Mouse (Mus musculus) limb, embryonic 12.5 days (tissue): ENCODE results near the gene Zdhhc1. TPM values are rescaled to one million over a fixed set of nuclear protein-coding genes. Genes with fewer than 3 reads are reported as not detected.

Experiments used
- ATAC-seq: fragments of 200-750 bp; cut with Nextera tagmentation; 2 replicates; pipeline ENCODE4 v1.8.0; 2017; ENCODE audit warnings: low read depth, moderate TSS enrichment; ENCODE audit not compliant: insufficient number of reproducible peaks, insufficient read depth, low FRiP score, low TSS enrichment
- H3K27ac ChIP-seq: fragments of 300-500 bp; sonication (generic); 2 replicates; pipeline ENCODE4 v1.5.1; 2016; ENCODE audit warnings: mild to moderate bottlenecking, moderate library complexity
- H3K27me3 ChIP-seq: fragments of 300-500 bp; sonication (generic); 2 replicates; pipeline ENCODE4 v1.6.1; 2016; ENCODE audit warnings: mild to moderate bottlenecking, moderate library complexity
- H3K36me3 ChIP-seq: fragments of 300-500 bp; sonication (generic); 2 replicates; pipeline ENCODE4 v1.6.1; 2016; ENCODE audit warnings: mild to moderate bottlenecking, moderate library complexity
- H3K4me1 ChIP-seq: fragments of 300-500 bp; sonication (generic); replicated peaks from 2 replicates; pipeline ENCODE4 v1.6.1; 2016
- H3K4me2 ChIP-seq: fragments of 300-500 bp; sonication (generic); 2 replicates; pipeline ENCODE4 v1.6.1; 2016; ENCODE audit warnings: mild to moderate bottlenecking, moderate library complexity
- H3K4me3 ChIP-seq: fragments of 300-500 bp; sonication (generic); replicated peaks from 2 replicates; pipeline ENCODE4 v1.5.1; 2016; ENCODE audit warnings: mild to moderate bottlenecking
- H3K9ac ChIP-seq: fragments of 300-500 bp; sonication (generic); replicated peaks from 2 replicates; pipeline ENCODE4 v1.6.1; 2016; ENCODE audit warnings: mild to moderate bottlenecking, moderate library complexity
- H3K9me3 ChIP-seq: fragments of 300-500 bp; sonication (generic); 2 replicates; pipeline ENCODE4 v1.6.1; 2016; ENCODE audit warnings: mild to moderate bottlenecking, moderate library complexity
- WGBS: fragments of 180-500 bp; shearing (Covaris S2); methylation state at CpG from one replicate; pipeline ENCODE4 v1.1.7; 2016; 5-methylcytosine and 5-hydroxymethylcytosine counted together
- polyA plus RNA-seq: library from polyadenylated mRNA; unstranded; fragments of >200 nt; fragmentation: Nextera tagmentation; extraction: Ambion mirVana; gene quantifications from 2 replicates; pipeline ENCODE4 v1.2.1, GENCODE M21; 2016

The Zdhhc1 gene
- polyA plus RNA-seq, 1 experiment from 2014 or later = 34.8 TPM

- Histone ChIP-seq H3K9me3 (no peaks in the 10 kb centered on the region), H3K4me1 (peaks cover 63% of the 10 kb centered on the region), H3K4me2 (peak overlapping the region; percentile 40), H3K27me3 (peaks cover 6% of the 10 kb centered on the region; the same call in 1 of the 2 replicates), H3K27ac (peak overlapping the region; percentile 41), H3K9ac (no peak overlapping the region; the same call in 1 of the 2 replicates), H3K4me3 (peak overlapping the region; percentile 9; the same call in 1 of the 2 replicates), H3K36me3 (no peaks in the 10 kb centered on the region)
- peak; percentile 9; the same call in 1 of the 2 replicates for ATAC-seq
- 11% methylated on average over 12 of the region's 12 CpGs for WGBS
Observed at GRCm38 (mm10) chr8:105516018-105516645, 19.4 kb upstream of the Zdhhc1 start.

GRCm38 (mm10) chr8:105514656-105515055 lies 18.0 kb upstream of the Zdhhc1 start:
- Histone ChIP-seq H3K9ac (0 out of 2 replicates have a peak overlapping the region, but pooled peaks have one; percentile 8), H3K27ac (no peak overlapping the region), H3K4me3 (no peak overlapping the region), H3K4me1 (peaks cover 63% of the 10 kb centered on the region), H3K36me3 (no peaks in the 10 kb centered on the region), H3K27me3 (peaks cover 6% of the 10 kb centered on the region; the same call in 1 of the 2 replicates), H3K9me3 (no peaks in the 10 kb centered on the region), H3K4me2 (no peak overlapping the region)
- no peak for ATAC-seq
- WGBS = 78% methylated on average over 5 of the region's 5 CpGs

- no peak for ATAC-seq
- H3K4me3 ChIP-seq = no peak overlapping the region
- 66% methylated on average over 6 of the region's 6 CpGs for whole genome bisulfite sequencing
- H3K27me3 ChIP-seq = peaks cover 6% of the 10 kb centered on the region; the same call in 1 of the 2 replicates
- no peak overlapping the region for H3K9ac ChIP-seq
- H3K36me3 ChIP-seq = no peaks in the 10 kb centered on the region
- no peak overlapping the region for H3K4me2 ChIP-seq
- H3K27ac ChIP-seq = no peak overlapping the region; the same call in 1 of the 2 replicates
- no peaks in the 10 kb centered on the region for H3K9me3 ChIP-seq
- peaks cover 63% of the 10 kb centered on the region for H3K4me1 ChIP-seq
Observed at GRCm38 (mm10) chr8:105514194-105514593, 17.5 kb upstream of the Zdhhc1 start.

GRCm38 (mm10) chr8:105509997-105510735 lies 13.5 kb upstream of the Zdhhc1 start:
- 22% methylated on average over 12 of the region's 12 CpGs for WGBS
- Histone ChIP-seq H3K9me3 (no peaks in the 10 kb centered on the region), H3K36me3 (no peaks in the 10 kb centered on the region), H3K4me3 (no peak overlapping the region), H3K27me3 (peaks cover 1% of the 10 kb centered on the region; the same call in 1 of the 2 replicates), H3K27ac (peak overlapping the region; percentile 94), H3K4me2 (peak overlapping the region; percentile 36), H3K9ac (no peak overlapping the region), H3K4me1 (peaks cover 55% of the 10 kb centered on the region)
- no peak for ATAC-seq

DNA sequence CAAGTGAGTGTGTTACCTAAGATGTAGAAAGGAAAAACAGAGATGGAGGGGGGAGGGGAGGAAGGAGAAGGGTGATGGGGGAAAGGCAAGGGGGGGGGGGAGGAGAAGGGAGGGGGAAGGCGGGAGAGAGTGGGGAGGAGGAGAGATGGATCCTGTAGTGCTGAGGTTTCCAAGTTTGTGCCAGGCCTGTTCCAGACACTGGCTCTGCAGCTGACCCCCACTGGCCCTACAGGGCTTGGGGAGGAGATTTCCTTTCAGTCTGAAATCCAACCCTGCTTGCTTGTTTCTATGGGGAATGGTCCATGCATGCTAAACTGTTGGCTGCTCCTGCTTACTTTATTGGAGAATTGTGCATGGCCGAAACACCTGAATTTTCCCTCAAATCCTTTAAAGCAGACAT lies 12.1 kb upstream of the Zdhhc1 start:
- Histone ChIP-seq H3K9me3 (no peaks in the 10 kb centered on the region), H3K27ac (peak overlapping the region; percentile 94), H3K4me1 (peaks cover 45% of the 10 kb centered on the region), H3K36me3 (no peaks in the 10 kb centered on the region), H3K9ac (no peak overlapping the region), H3K27me3 (no peaks in the 10 kb centered on the region), H3K4me3 (no peak overlapping the region), H3K4me2 (peak overlapping the region; percentile 36)
- WGBS = 30% methylated on average over 2 of the region's 2 CpGs
- ATAC-seq = peak; percentile 29; the same call in 1 of the 2 replicates

- Histone ChIP-seq H3K36me3 (no peaks in the 10 kb centered on the region), H3K9ac (no peak overlapping the region), H3K4me1 (peaks cover 40% of the 10 kb centered on the region), H3K27me3 (no peaks in the 10 kb centered on the region), H3K4me2 (no peak overlapping the region), H3K27ac (no peak overlapping the region), H3K4me3 (no peak overlapping the region), H3K9me3 (no peaks in the 10 kb centered on the region)
- 81% methylated on average over 6 of the region's 6 CpGs for WGBS
- ATAC-seq = no peak
Observed at GRCm38 (mm10) chr8:105506977-105507376, 10.3 kb upstream of the Zdhhc1 start.

DNA sequence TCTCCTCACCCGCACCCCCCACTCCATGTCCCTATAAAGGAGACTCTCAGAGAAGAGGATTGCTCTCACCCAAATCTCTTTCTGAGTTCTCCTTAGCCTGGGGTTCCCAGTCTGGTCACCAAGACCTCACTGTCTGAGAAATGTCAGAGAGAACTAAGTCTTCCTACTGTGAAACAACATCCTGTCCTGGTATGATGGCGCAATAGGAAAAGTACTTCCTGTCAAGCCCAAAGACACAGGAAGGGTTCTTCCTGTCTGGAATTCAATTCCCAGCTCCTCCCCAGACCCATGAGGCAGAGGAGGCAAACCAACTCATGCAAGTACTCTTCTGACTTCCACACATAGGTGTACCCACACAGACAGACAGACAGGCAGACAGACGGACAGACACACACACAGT lies 7.9 kb upstream of the Zdhhc1 start:
- ATAC-seq = no peak
- H3K36me3 ChIP-seq = no peaks in the 10 kb centered on the region
- 89% methylated on average over 3 of the region's 3 CpGs for WGBS
- no peak overlapping the region for H3K4me3 ChIP-seq
- no peak overlapping the region for H3K27ac ChIP-seq
- peaks cover 25% of the 10 kb centered on the region for H3K4me1 ChIP-seq
- no peaks in the 10 kb centered on the region for H3K9me3 ChIP-seq
- H3K27me3 ChIP-seq = no peaks in the 10 kb centered on the region
- no peak overlapping the region for H3K9ac ChIP-seq
- no peak overlapping the region for H3K4me2 ChIP-seq

DNA sequence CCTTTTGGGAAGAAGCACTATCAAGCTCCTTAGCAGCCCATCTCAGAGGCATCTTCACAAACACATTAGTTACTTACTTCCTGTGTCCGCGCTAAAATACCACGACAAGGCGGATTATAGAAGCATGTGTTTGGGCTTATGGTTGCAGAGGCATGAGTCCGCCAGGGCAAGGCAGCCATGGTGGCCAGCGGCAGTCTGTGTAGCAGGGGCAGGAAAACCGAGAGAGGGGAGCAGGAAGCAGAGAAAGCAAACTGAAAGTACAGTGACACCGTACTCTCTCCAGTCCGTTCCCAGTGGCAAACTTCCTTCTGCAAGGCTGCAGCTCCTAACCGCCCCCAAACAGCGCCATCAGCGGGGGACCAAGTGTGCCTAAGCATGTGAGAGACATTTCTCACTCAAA lies 3.1 kb upstream of the Zdhhc1 start:
- no peak for ATAC-seq

GRCm38 (mm10) chr8:105495350-105496302 lies 1.1 kb downstream of the Zdhhc1 start:
- WGBS = 35% methylated on average over 17 of the region's 17 CpGs

More for the DNA sequence above, 3.1 kb upstream of the Zdhhc1 start:
- Histone ChIP-seq H3K4me3 (no peak overlapping the region), H3K27ac (no peak overlapping the region), H3K36me3 (no peaks in the 10 kb centered on the region), H3K27me3 (no peaks in the 10 kb centered on the region), H3K9me3 (no peaks in the 10 kb centered on the region), H3K4me1 (peaks cover 16% of the 10 kb centered on the region), H3K9ac (no peak overlapping the region), H3K4me2 (no peak overlapping the region)
- WGBS = 69% methylated on average over 12 of the region's 12 CpGs

DNA sequence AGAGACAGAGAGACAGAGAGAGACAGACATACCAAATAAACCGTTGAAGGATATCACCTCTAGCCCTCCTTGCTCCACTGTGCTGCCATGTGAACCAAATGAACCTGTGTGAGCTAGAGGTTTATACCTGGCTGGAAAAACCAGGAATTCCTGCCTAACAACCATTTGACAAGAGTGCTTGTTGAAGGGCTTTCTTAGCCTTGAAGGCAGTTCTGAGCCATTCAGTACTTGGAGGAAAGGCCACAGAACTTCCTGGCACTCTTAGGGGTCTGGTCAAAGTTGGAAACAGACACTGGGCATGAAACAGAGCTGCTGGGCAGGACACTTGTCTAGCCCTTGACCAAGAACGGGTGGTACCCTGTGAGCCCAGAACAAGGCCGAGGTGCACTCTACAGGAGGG lies 2.1 kb downstream of the Zdhhc1 start:
- 74% methylated on average over 3 of the region's 3 CpGs for WGBS
- Histone ChIP-seq H3K4me1 (peaks cover 30% of the 10 kb centered on the region), H3K4me2 (no peak overlapping the region)

More at GRCm38 (mm10) chr8:105495350-105496302, 1.1 kb downstream of the Zdhhc1 start:
- Histone ChIP-seq H3K27me3 (no peaks in the 10 kb centered on the region), H3K9ac (peak overlapping the region; percentile 92), H3K4me1 (peaks cover 30% of the 10 kb centered on the region), H3K4me2 (peak overlapping the region; percentile 86), H3K4me3 (peak overlapping the region; percentile 80), H3K36me3 (no peaks in the 10 kb centered on the region), H3K9me3 (no peaks in the 10 kb centered on the region), H3K27ac (peak overlapping the region; percentile 83)
- no peak for ATAC-seq

More for the DNA sequence above, 2.1 kb downstream of the Zdhhc1 start:
- Histone ChIP-seq H3K9ac (no peak overlapping the region; the same call in 1 of the 2 replicates), H3K9me3 (no peaks in the 10 kb centered on the region), H3K27ac (peak overlapping the region; percentile 25; the same call in 1 of the 2 replicates), H3K36me3 (no peaks in the 10 kb centered on the region), H3K27me3 (no peaks in the 10 kb centered on the region), H3K4me3 (no peak overlapping the region)
- no peak for ATAC-seq
